Mouse (Mus musculus) layer of hippocampus, postnatal 25 days (tissue): Measurements from ENCODE around the gene Tpp1. TPM values are rescaled to one million over a fixed set of nuclear protein-coding genes. Genes with fewer than 3 reads are reported as not detected.
A peak's percentile ranks its signal among the peaks of the same experiment; 100 is the strongest.

Source experiments
- DNase-seq, 2 experiments: peaks; one replicate each; pipeline ENCODE4 v3.0.0; 2022; ENCODE audit warnings: mixed read lengths in 2 of 2, low spot score in 1 of 2; ENCODE audit errors: extremely low spot score in 1 of 2
- total RNA-seq, 2 experiments: library from RNA; stranded (reverse); gene quantifications; 2 replicates each; pipeline ENCODE4 v1.2.3; 2021

The Tpp1 gene
- total RNA-seq, result 10 to 100 TPM; 61.4 to 61.8 TPM

DNA sequence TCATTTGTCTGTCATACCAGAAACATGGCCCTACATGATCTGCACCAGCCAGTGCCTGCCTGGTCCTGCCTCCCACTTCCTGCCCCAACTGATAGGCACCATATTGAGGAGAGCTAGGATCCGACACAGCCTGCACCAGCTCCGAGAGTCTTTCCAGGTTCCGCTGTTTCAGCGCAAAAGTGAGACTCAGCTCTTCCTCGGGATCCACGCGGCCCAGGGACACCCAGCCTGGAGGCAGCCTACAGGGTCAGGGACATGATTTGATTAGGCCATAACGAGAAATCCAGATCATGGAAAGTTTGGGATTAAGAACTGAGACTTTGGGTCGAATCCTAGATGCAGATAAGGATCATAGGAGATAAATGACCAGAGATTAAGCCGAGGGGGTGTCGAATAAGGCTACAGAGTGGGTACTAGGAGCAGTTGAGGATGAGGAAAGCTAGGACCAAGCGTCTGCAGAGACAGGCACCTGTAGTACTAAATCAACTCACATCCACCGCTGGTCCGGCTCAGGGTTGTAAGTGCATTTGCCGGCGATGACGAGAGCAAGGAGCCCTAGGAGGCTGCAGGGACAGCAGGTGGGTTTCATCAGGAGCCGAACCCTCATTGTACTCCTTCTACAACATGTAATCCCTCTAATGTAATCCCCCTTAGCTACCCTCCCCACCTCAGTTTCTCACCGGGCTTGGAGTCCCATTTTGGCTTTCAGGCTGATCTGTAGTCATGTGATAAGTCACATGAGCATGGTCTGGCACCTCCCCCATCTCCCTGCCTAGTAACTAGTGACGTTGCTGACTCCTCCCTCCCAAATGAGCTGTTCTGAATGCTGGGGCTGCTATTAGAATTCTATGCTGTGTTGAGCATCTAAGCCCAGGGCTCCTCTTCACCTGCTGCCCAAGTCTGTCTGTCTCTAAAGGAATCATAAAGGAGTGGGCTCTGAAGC, at the start of gene Tpp1:
TSS of gene Tpp1 (minus strand) at position 745 of the 943 bp plus-strand sequence.
- DNase-seq, result peak; percentile 76 to 78

DNA sequence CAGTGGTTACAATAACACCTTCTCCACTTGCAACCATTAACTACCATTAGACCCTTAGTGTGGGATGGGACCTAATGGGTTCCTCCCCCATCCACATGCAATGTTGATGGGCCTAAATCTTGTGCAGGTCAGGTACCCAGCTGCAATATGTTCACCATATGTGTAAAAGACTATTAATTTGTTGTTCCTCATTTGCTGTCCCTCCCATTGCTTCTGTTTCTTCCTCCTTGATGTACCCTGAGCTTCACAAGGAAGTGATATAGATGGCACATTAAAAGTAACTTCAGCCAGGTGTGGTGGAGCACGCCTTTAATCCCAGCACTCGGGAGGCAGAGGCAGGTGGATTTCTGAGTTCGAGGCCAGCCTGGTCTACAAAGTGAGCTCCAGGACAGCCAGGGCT, 44.9 kb upstream of the Tpp1 start:
- DNase-seq, result no peak

DNA sequence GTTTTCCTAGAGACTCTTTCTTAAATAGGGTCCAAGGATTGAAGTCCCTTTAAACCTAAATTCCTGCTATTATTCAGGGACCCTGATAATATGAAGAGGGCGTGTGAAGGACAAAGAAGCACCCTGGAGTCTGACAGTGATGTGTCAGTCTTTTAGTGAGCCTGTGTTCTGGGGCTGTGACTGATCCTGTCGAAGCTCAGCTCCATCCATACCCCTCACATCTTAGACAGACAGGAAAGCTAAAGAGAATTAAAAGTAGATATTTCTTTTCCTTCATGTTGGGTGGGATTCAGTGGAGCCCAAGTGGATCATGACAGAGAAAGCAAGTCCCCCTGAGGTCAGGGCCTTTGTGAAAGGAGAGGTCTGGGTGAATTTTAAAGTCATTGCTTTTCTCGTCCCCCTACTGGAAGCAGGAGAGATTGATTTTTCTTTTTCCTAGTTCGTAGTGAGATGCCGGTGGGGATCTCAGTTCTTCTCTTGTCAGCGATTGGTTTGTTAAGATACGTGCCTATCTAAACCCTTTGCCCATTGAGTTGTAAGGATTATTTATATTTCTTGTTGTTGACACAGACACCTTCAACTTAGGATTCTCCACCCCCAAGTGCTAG, 43.8 kb upstream of the Tpp1 start:
- DNase-seq, result no peak

DNA sequence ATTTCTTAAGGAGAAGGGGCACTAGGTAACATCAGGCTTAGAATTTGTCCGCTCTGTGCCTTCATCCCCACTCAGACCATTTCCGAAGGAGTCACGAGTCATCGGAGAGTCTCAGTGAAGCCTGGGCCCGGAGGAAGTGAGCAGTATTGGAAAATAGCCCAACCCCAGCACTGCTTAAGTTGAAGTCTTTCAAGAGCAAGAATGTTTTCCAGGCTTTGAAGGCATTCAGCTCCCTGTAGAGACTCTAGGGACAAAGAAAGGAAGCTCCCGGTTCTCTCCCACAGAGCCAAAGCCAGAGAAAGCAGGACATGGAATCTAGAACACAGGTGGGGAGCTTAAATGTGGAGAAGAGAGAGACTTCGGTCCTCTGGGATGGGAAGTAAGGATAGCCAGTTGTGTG, 41.7 kb upstream of the Tpp1 start:
- no peak for DNase-seq

DNA sequence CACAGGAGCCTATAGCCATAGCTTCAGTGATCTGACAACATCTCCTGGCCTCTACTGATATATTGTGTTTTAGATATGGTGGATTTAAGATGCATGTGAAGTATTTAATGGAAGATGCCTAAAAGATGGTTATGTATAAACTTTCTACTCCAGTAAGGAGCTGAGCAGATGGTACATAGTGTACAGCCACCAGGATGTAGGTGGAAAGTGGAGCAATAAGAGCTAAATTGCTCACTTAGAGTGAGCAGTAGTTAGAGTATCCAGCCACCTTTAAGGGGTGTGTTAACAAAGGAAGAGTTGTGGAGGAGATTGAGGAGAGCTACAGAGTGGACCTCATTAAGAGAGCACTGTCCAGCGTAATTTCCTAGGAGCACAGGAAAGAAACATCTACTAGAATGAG, 39.1 kb upstream of the Tpp1 start:
- no peak for DNase-seq

DNA sequence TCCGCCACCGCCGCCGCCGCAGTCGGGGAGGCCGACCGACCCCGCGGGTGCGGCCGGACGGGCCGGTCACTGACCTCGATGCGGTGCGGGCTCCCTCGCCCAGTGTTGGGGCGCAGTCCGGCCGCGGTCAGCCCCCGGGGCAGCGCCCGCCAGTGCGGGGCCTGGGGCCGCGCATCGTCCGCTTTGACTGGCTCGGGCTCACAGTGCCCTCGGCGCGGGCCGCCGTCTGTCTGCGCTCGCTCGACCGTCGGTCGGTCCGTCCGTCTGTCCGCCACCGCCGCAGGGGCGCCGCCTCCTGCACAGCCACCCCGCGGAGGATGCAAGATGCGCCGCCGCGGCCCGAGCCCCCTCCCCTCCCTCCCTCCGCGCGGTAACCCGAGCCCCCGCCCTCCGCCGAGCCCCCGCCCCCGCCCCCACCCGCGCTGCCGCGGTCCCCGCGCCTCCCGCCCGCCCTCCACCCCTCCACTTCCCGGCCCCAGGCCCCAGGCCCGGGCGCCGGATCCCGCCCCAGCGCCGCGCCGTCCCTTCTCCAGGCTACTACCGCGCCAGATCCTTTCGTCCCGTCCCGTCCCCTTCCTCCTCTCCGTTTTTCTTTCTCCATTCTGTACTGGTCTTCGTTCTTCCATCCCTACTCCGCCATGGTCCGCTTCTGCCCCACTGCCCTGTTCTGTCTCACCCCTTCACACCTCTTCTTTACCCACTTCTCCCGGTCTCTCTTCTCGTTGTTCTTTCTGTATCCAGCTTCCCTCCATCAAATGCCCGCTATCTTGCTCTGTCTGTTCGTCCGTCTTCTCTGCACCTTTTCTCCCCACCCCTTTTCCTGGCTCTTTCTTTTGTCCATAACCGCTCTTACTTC, 35.5 kb upstream of the Tpp1 start, which contains the start of gene Dchs1:
TSS of gene Dchs1 (minus strand) at position 370 of the 856 bp plus-strand sequence.
- DNase-seq, result no peak

DNA sequence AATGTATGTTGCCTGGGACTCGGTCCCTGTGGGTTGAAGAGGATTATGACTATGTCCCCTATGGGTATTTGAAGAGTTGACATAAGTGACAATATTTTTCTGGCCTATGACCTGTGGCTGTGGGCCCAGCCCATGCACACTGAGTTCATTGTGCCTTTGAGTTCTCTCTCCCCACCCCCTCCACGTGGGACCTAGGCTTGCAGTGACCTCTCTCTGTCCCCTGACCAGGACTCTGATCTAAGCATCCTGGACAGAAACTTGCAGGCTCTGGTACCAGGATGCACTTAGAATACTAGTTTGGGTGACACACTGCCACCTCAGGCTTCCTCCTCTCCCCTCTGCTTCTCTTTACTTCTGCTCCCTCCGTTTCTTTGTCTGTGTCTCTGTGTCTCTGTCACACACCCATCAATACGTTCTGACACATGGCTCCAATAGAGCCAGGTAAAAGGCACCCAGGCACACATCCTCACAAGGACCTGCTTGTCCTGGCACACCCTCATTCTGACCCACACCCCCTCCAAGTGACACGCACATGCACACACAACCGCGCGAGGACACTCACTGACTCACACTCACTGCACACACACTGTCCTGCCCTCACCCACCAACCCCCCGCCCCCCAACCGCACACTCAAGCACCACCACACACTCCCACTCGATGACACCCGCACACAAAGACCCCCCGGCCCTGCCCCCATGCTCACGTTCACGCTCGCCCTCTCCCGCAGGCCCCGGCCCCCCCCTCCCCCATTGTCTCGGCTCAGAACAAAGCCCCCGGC, 34.7 kb upstream of the Tpp1 start:
- DNase-seq, result no peak

DNA sequence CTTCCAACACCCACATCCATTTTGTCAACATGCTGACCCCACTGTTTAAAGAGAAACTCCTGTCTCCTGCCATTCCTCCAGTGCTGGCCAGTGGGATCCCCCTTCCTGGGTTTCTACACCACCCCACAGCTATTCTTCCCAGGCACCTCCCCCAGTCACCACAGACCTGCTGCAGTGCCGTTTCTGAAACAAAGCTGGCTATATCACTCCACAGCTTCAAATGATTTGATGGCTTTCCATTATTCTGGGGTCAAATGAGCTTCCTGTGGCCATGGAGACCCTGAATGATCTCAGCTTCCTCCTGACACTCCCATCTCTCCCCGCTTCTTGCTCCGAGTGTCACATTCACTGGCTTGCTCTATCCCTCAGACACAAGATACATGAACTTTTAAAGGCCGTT, 32.5 kb upstream of the Tpp1 start:
- no peak for DNase-seq

DNA sequence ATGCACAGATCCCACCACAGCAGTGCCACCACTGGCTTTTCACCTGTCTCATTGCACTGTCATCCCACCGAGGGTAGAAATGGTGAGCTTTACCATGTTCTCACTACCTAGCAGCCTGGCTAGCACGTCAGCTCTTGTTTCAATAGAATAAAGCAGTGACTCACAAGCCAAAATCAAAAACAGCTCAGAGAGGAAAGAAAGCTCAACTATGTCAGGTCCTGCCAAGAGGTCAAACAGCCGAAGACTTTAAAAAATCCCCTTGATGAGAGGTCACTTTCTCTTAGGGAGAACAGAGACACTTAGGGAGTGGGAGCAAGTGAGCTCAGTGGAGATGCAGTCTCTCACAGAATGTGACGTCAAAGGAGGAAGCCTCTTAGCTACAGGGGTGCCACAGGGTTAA, 31.8 kb upstream of the Tpp1 start:
- DNase-seq, result no peak

DNA sequence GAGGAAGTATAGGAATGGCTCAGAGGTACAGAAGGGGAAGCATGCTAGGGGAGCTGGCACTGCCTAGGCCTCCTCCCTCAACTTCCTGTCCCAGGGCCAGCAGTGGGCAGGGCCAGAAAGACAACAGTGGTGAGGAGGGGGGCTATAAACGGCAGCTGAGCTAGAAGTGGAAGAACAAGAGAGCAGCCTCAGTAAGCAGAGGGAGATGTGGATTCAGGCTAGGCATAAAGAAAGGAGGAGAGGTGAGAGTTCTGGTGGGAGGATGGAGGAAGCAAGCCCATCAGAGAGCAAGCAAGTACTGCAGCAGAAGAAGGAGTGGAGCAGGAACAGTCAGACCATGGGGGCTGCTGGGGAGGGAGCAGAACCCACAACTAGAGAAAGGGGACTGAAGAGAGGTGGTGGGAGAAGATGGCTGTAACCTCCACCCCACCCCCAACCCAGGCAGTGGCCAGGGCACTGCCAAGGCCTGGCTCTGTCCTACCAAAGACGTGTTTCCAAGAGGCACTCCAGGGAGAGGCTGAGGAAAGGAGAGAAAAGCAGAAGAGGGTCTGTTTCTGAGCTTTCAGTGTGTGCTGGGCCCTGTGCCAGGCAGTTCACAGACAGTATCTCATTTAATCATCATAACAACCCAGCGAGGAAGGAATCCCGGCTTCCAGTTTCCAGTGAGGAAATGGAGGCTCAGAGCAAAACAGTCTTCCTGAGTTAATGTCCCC, 26.7 kb upstream of the Tpp1 start:
- no peak for DNase-seq

DNA sequence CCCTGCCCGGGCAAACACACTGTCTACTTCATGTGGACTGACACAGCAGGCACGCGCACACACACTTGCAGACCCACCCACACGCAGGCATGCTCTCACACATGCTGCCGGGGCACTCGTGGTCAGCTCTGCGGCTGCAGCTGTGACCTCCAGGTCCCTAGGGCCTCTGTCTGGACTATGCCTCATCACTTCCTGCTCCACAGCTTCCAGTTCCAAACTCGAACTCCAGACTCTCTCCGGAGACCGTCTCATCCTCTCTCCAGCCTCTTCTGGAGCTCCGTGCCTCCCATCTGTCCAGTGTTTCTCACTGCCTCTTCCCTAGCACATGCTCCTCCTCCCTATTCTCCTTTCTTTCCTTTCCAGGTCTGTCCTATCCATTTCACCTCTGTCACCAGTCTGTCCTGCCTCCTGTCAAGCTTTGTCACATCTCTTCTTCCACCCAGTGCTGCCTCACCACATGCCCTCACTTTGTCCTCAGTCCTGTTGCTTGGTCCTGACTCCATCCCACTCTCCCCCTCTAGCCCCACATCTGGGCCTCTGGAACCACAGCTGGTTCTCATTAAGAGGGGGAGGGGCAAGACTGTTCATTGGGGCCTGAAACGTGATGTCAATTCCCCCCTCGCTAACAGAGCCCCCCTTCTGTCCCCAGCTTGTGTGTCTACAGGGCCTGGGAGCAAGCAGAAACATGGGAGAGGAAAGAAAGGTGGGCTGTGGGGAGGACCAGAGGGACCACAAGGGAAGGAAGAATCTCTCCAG, 25.9 kb upstream of the Tpp1 start:
- DNase-seq, result no peak

DNA sequence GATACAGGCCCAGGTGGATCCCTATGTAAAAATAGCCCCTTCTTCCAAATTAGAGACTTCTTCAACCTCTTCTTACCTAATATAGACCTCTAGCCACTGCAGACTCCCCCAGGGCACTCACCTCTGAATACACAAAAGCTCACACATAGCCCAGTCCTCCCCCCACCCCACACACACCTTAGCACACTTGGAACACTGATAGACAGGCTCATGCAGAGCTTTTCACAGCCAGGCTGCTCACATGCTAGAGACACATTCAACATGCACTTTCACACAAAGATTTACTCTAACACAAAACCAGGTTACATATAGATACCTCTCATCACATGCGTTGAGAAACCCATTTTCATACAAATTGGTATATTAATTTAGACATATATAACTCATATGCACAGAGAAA, 25.3 kb upstream of the Tpp1 start:
- DNase-seq, result no peak

DNA sequence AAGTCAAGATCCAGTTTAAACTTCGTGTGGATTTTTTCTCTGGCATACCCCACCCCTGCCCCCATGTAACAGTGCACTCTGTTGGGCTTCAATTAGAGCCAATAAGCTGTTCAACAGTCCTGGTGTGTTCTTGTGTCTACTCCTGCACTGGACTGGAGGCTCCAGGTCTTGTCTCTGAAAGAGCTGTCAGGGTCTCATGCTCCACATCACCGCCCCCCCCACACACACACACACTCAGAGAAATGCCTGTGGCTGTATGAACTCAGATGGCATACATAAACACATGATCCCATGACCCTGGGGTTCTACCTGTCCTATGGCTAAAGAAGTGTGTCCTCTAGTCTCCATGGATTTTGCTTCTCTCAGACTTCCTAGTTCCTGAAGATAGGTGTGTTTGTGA, 24.0 kb upstream of the Tpp1 start:
- no peak for DNase-seq

DNA sequence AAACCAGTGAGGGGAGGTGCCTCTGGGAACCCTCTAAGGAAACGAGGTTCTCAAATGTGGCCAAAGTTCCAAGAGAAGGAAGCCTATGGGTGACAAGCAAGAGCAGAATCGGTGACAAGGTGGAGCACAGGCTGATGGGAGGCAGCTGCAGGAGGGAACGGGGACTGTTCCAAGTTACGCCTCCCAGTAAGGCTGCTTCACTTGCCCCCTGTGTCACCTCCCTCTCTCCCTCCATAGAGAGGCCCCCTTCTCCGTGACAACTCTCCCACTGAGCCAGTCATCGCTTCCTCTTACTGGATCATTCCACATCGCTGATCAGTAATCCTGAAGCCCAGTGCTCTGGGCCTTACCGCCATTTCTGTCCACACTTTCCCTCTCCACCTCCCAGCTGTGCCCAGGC, 22.6 kb upstream of the Tpp1 start:
- DNase-seq, result no peak

DNA sequence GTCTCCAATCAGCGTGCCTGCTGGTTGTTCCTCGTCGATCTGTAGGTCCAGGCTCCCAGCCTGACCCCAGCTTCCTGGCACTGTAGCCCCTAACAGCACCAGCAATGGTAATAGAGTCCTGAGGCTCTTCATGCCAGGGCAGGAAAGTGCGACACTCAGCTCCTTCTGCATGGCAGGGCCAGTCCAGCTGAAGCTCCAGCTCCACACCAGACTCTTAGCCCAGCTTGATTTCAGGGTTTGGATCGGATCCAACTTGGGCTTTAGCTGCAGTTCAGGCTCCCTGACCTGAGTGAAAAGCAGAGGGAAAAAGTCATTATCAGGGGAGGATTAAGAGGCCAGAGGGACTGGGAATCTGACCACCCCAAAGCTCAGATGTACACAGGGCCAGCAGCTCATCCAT, 21.0 kb upstream of the Tpp1 start:
- no peak for DNase-seq

DNA sequence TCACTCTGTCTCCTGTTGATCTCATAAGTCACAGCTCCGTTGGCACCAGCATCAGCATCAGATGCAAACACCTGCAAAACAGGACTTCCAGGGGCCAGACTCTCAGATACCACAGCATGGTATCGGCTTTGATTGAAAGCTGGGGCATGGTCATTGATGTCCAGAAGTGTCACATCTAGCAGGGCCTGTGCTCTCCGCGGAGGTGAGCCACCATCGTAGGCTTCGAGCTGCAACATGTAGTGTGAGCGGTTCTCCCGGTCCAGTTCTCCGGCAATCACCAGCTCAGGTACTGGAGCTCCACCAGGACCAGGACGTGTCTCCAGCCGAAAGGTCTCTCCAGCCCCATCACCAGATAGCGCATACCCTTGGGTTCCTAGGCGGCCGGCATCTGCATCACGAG, 20.3 kb upstream of the Tpp1 start:
- no peak for DNase-seq

DNA sequence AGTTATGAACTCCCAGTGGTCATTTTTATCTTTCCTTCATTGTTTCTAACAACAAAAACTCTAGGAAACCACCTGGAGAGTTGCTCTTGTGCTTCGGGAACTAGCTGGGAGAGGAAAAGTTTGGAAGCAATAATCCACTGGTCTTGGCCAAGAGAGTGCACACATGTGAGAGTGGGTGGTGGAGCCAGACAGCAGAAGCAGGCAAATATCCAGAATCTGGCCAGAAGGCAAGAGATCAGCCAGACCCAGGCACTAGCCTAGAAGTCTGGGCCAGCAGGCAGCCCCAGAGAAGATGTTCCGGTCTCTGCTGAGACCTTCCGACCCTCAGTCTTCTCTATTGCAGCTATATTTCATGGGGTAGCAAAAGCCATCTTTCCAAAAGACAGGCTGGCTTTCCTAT, 17.9 kb upstream of the Tpp1 start:
- no peak for DNase-seq

DNA sequence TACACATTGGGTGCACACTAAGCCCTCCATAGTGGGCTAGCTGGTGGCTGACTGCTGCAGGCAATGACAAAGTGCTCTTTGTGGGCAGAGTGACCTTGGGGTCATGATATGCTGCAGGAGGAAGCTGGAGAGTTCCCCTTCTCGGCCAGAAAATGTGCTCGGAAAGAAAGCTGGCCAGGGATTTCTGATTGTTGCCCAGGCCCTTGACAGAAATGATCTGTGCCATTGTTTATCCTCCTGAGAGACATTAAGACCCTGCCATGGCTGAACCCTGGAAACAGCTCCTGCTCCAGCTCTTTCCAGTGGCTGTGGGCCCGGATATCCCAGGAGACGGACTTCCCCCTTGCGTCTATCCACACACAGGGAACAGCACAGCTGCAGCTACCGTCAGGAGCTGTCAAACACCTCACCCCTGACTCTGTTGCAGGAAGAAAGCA, 15.7 kb upstream of the Tpp1 start:
- no peak for DNase-seq

DNA sequence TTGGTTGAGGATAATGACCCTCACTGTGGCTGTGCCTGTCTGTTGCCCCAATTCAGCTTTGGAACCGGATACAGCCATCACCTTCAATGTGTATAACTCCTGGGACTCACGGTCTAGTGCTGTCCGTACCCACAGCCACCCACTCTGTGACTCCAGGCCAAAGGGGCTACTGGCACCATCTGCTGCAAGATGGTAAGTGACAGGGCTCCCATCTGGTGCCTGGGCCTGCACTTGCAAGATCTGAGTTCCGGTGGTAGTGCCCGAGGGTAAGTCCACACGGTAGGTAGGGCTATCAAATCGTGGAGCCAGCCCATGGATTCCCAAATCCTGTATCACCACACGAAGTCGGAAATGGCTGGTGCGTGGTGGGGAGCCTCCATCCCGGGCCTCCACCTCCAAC, 12.3 kb upstream of the Tpp1 start:
- no peak for DNase-seq
